Mouse (Mus musculus): ENCODE data around the gene Gemin6.
"Not testable (repeated sequence)": the region's sequence is repeated elsewhere in the genome, so short reads cannot be mapped to it uniquely, and the experiment has no call there.

DNA sequence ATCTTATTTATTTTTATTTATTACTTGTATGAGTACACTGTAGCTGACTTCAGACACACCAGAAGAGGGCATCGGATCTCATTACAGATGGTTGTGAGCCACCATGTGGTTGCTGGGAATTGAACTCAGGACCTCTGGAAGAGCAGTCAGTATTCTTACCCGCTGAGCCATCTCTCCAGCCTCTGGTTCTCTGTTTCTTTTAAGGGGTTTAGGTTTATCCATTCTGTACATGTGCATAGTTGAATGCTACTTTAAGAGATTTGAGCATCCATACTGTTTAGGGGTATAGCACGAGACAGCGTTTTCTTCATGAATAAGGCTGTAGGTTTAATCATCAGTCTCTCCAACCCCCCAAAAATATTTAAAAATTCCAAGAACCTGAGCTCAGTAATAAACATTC lies 10.2 kb upstream of the Gemin6 start:
- TF ChIP-seq POLR2A, CTCF (IDR thresholded peaks at IDR 0.05; ENCODE audit: insufficient read depth, low read depth, low read length): not testable (repeated sequence)

Measured in olfactory bulb, adult 2 months (tissue).